Mouse (Mus musculus) limb, embryonic 10.5 days (tissue): ENCODE results near the gene Ica1l. TPM values are rescaled to one million over a fixed set of nuclear protein-coding genes. Genes with fewer than 3 reads are reported as not detected.
"Not testable (repeated sequence)": the region's sequence is repeated elsewhere in the genome, so short reads cannot be mapped to it uniquely, and the experiment has no call there.

ENCODE experiments used
- DNase-seq: peaks from one replicate; pipeline ENCODE4 v3.0.0-alpha.2; 2017; ENCODE audit warnings: low spot score
- H3K27ac ChIP-seq: fragments of 300-500 bp; sonication (generic); 2 replicates; pipeline ENCODE4 v1.5.1; 2016; ENCODE audit warnings: mild to moderate bottlenecking
- H3K27me3 ChIP-seq: fragments of 300-500 bp; sonication (generic); 2 replicates; pipeline ENCODE4 v1.6.1; 2016; ENCODE audit warnings: low read depth, mild to moderate bottlenecking; ENCODE audit not compliant: poor library complexity, severe bottlenecking
- H3K36me3 ChIP-seq: fragments of 300-500 bp; sonication (generic); 2 replicates; pipeline ENCODE4 v1.6.1; 2016; ENCODE audit warnings: mild to moderate bottlenecking, moderate library complexity
- H3K4me1 ChIP-seq: fragments of 300-500 bp; sonication (generic); 2 replicates; pipeline ENCODE4 v1.6.1; 2016
- H3K4me3 ChIP-seq: fragments of 300-500 bp; sonication (generic); 2 replicates; pipeline ENCODE4 v1.5.1; 2016; ENCODE audit warnings: mild to moderate bottlenecking, moderate library complexity
- H3K9me3 ChIP-seq: fragments of 300-500 bp; sonication (generic); replicated peaks from 2 replicates; pipeline ENCODE4 v1.6.1; 2016; ENCODE audit warnings: mild to moderate bottlenecking
- WGBS: fragments of 180-500 bp; shearing (Covaris S2); methylation state at CpG from one replicate; pipeline ENCODE4 v1.1.7; 2016; 5-methylcytosine and 5-hydroxymethylcytosine counted together
- polyA plus RNA-seq: library from polyadenylated mRNA; unstranded; fragments of >200 nt; fragmentation: Nextera tagmentation; extraction: Ambion mirVana; gene quantifications from 2 replicates; pipeline ENCODE4 v1.2.1, GENCODE M21; 2016

Gene Ica1l
- polyA plus RNA-seq: 0.36 and 1.2 TPM in 2 replicates

- Histone ChIP-seq H3K9me3 (no peaks in the 10 kb centered on the region), H3K36me3 (no peaks in the 10 kb centered on the region), H3K27me3 (peaks cover 31% of the 10 kb centered on the region), H3K4me3 (peak within 1 kb of the TSS; percentile 74), H3K27ac (peak within 1 kb of the TSS; percentile 79), H3K4me1 (peaks cover 5% of the 10 kb centered on the region; the same call in 1 of the 2 replicates)
- peak; percentile 73 for DNase-seq
- 4% methylated on average over 76 of the region's 99 CpGs for WGBS
Observed at GRCm38 (mm10) chr1:60042796-60043469, at the start of gene Ica1l. Gene Ica1l, minus strand, starts transcription at chr1:60043184.

- DNase-seq: no peak
- H3K9me3 ChIP-seq: no peaks in the 10 kb centered on the region
- peaks cover 61% of the 10 kb centered on the region for H3K36me3 ChIP-seq
- H3K4me3 ChIP-seq: no peak overlapping the region
- no peaks in the 10 kb centered on the region for H3K27me3 ChIP-seq
- H3K4me1 ChIP-seq: no peaks in the 10 kb centered on the region
- WGBS: 83% methylated on average over 6 of the region's 6 CpGs
- no peak overlapping the region for H3K27ac ChIP-seq
Observed at GRCm38 (mm10) chr1:60076411-60076810, 33.4 kb upstream of the Ica1l start.

- Histone ChIP-seq H3K27me3 (no peaks in the 10 kb centered on the region), H3K27ac (no peak overlapping the region), H3K36me3 (peaks cover 54% of the 10 kb centered on the region), H3K9me3 (no peaks in the 10 kb centered on the region), H3K4me3 (no peak overlapping the region), H3K4me1 (no peaks in the 10 kb centered on the region)
- no peak for DNase-seq
- 71% methylated on average over 3 of the region's 3 CpGs for WGBS
Observed at GRCm38 (mm10) chr1:60075590-60075989, 32.6 kb upstream of the Ica1l start.

GRCm38 (mm10) chr1:60074935-60075334, 32.0 kb upstream of the Ica1l start:
- no peaks in the 10 kb centered on the region for H3K27me3 ChIP-seq
- H3K4me3 ChIP-seq: no peak overlapping the region
- no peak for DNase-seq
- WGBS: 85% methylated on average over 2 of the region's 2 CpGs
- peaks cover 48% of the 10 kb centered on the region for H3K36me3 ChIP-seq
- H3K27ac ChIP-seq: no peak overlapping the region
- H3K4me1 ChIP-seq: no peaks in the 10 kb centered on the region
- H3K9me3 ChIP-seq: no peaks in the 10 kb centered on the region

- H3K36me3 ChIP-seq, H3K27ac ChIP-seq, DNase-seq, H3K9me3 ChIP-seq, H3K27me3 ChIP-seq, H3K4me3 ChIP-seq, H3K4me1 ChIP-seq: not testable (repeated sequence)
Observed at GRCm38 (mm10) chr1:60070725-60071124, 27.7 kb upstream of the Ica1l start.

GRCm38 (mm10) chr1:60056310-60056709, 13.3 kb upstream of the Ica1l start:
- DNase-seq: no peak
- Histone ChIP-seq H3K36me3 (no peaks in the 10 kb centered on the region), H3K4me1 (no peaks in the 10 kb centered on the region), H3K27me3 (no peaks in the 10 kb centered on the region), H3K9me3 (no peaks in the 10 kb centered on the region), H3K27ac (no peak overlapping the region), H3K4me3 (no peak overlapping the region)
- WGBS: 80% methylated on average over 3 of the region's 3 CpGs

- WGBS: 35% methylated on average over 3 of the region's 3 CpGs
- Histone ChIP-seq H3K9me3 (no peaks in the 10 kb centered on the region), H3K27ac (no peak overlapping the region), H3K4me1 (no peaks in the 10 kb centered on the region), H3K4me3 (no peak overlapping the region), H3K27me3 (no peaks in the 10 kb centered on the region), H3K36me3 (no peaks in the 10 kb centered on the region)
- no peak for DNase-seq
Observed at GRCm38 (mm10) chr1:60054659-60055058, 11.7 kb upstream of the Ica1l start.

- not testable (repeated sequence) for H3K4me3 ChIP-seq, H3K36me3 ChIP-seq, DNase-seq, H3K9me3 ChIP-seq, H3K27ac ChIP-seq, H3K4me1 ChIP-seq
- WGBS: 93% methylated on average over 5 of the region's 5 CpGs
- peaks cover 21% of the 10 kb centered on the region for H3K27me3 ChIP-seq
Observed at GRCm38 (mm10) chr1:60047481-60047880, 4.5 kb upstream of the Ica1l start.

- 84% methylated on average over 1 of the region's 1 CpGs for WGBS
- H3K27me3 ChIP-seq: peaks cover 31% of the 10 kb centered on the region
- no peak for DNase-seq
- no peak overlapping the region for H3K4me3 ChIP-seq
- peaks cover 5% of the 10 kb centered on the region; the same call in 1 of the 2 replicates for H3K4me1 ChIP-seq
- H3K9me3 ChIP-seq: no peaks in the 10 kb centered on the region
- H3K36me3 ChIP-seq: no peaks in the 10 kb centered on the region
- H3K27ac ChIP-seq: no peak overlapping the region
Observed at GRCm38 (mm10) chr1:60044595-60044994, 1.6 kb upstream of the Ica1l start.

GRCm38 (mm10) chr1:60042398-60042795, 587 bp downstream of the Ica1l start:
- no peaks in the 10 kb centered on the region for H3K9me3 ChIP-seq
- 4% methylated on average over 19 of the region's 19 CpGs for WGBS
- peak overlapping the region; percentile 79 for H3K27ac ChIP-seq
- no peaks in the 10 kb centered on the region for H3K36me3 ChIP-seq
- peak overlapping the region; percentile 74 for H3K4me3 ChIP-seq
- H3K4me1 ChIP-seq: peaks cover 5% of the 10 kb centered on the region; the same call in 1 of the 2 replicates
- peaks cover 31% of the 10 kb centered on the region for H3K27me3 ChIP-seq
- DNase-seq: no peak

- Histone ChIP-seq H3K4me3 (no peak overlapping the region), H3K27me3 (no peaks in the 10 kb centered on the region), H3K4me1 (no peaks in the 10 kb centered on the region), H3K9me3 (no peaks in the 10 kb centered on the region), H3K27ac (no peak overlapping the region), H3K36me3 (no peaks in the 10 kb centered on the region)
- no peak for DNase-seq
- WGBS: 90% methylated on average over 2 of the region's 2 CpGs
Observed at GRCm38 (mm10) chr1:60035044-60035443, 7.9 kb downstream of the Ica1l start.

- Histone ChIP-seq H3K4me3 (no peak overlapping the region), H3K9me3 (no peaks in the 10 kb centered on the region), H3K27me3 (no peaks in the 10 kb centered on the region), H3K36me3 (no peaks in the 10 kb centered on the region), H3K27ac (no peak overlapping the region), H3K4me1 (peaks cover 4% of the 10 kb centered on the region)
- 82% methylated on average over 1 of the region's 1 CpGs for WGBS
- no peak for DNase-seq
Observed at GRCm38 (mm10) chr1:60017031-60017469, 25.9 kb downstream of the Ica1l start.

- Histone ChIP-seq H3K4me3 (no peak overlapping the region), H3K36me3 (no peaks in the 10 kb centered on the region), H3K4me1 (peaks cover 4% of the 10 kb centered on the region), H3K27me3 (no peaks in the 10 kb centered on the region), H3K9me3 (no peaks in the 10 kb centered on the region), H3K27ac (no peak overlapping the region)
- DNase-seq: no peak
- WGBS: 86% methylated on average over 5 of the region's 5 CpGs
Observed at GRCm38 (mm10) chr1:60016136-60016611, 26.8 kb downstream of the Ica1l start.
